Mouse (Mus musculus) kidney, adult 2 months (tissue): Measurements from ENCODE around the gene Pram1.

ENCODE experiments used
- CTCF ChIP-seq: fragments of 200-500 bp; conservative IDR thresholded peaks from 2 replicates; pipeline ENCODE4 v1.5.1; 2011; ENCODE audit warnings: low read depth, mild to moderate bottlenecking, control low read depth, low read length, moderate library complexity, mixed read lengths; ENCODE audit not compliant: insufficient read depth, insufficient read length
- POLR2A ChIP-seq: fragments of 200-500 bp; IDR thresholded peaks from one replicate; pipeline ENCODE4 v1.6.1; 2011; ENCODE audit warnings: low read depth, low read length, control low read depth

DNA sequence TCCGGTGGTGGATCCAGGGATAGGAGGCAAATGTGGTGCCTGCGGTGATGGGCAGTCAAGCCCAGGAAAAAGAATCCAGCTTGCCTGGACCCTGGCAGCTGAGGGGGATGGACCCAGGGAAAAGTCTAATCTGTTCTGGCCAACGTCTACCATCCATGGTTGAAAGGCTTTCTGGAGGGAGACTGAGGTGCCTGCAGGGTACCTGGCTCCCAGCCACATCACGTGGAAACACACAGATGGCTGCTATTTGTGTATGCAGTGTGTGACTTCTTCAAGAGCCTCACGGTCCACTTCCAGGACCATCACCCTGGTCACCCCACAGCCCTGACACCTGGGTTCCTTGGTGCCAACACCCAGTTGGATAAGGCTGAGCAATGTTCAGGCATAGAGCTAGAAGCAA lies 6.1 kb upstream of the Pram1 start:
- TF ChIP-seq POLR2A (no peak), CTCF (no peak)
